Mouse (Mus musculus): ENCODE data around the gene Rnf6.

Rnf6 gene

DNA sequence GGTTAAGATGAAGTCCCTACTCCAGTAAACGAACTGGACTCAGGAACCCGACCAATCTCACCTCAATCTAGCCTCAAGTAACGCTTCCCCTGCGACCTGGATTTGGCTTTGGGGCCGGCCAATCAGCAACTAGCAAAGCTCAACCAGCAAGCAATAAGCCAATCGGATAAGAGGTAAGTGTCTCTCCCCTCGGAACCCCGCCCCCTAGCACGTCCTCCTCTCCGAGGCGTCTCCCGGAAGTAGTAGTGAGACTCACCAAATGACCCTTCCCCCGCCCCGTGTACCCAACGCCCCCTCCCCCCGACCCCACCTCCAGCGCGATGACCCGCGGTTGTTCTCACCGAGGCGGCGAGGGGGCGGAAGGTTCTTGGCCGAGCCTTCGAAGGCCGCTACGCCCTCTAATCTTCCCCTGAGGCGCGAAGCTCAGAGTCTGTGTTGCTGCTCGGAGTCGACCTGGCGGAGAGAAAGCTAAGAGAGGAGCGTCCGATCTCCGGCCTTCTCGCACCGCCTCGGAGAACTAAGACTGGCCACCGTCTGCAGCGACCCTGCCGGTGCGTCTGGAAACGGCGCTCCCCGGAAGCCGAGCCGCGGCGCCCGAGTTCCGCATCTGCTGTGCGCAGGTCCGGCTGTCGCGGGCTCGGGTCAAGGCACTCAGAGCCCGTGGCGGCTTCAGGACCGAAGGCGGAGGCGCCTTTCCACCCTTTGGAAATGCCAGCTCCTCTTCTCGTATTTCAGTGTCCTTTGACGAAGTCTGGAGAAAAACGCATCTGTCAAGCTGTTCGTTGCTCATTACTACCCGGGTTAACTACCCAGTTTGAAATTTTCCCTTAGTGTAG, at the start of gene Rnf6:
Rnf6 (minus strand) TSS at position 677 of the 836 bp plus-strand sequence.
- peak; percentile 96 for DNase-seq (ENCODE audit: low spot score)

DNA sequence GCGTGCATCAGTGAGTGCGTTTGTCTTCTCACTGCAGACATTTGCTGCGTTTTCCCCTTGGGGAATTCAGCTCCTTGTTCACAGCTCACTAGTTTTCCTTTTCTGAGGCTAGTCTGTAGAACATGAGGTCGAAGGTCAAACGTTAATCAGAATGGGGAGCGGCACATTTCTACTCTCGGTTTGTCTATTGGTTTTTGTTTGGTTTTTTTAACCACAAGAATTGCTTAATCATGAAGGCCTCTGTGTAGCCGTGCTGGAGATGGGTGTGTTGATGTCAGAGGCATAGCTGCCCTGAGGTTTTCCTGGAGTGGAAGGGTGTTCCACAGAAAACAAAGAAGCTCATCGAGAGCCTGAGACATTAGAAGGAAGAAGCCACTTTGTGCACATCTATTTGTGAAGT, 49.2 kb upstream of the Rnf6 start:
- DNase-seq (ENCODE audit: low spot score): no peak

DNA sequence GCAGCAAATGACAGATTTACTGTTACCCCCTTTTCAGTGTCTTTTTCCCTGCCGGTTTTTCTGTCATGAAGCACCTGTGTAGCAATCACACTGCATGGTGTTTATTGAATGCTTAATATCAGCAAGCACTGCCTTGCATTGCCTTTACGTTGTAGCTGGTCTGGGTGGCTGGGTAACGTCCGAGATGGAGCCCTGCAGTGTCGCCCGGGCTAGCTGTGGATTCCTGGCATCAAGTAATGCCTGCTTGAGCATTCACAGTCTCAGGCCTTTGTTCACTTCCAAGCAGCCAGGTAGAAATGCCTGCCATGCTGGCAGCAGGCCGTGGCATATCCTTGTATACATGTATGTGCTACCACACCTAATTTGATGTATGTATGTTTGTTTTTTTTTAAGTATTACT, 46.4 kb upstream of the Rnf6 start:
- DNase-seq (ENCODE audit: low spot score): no peak

DNA sequence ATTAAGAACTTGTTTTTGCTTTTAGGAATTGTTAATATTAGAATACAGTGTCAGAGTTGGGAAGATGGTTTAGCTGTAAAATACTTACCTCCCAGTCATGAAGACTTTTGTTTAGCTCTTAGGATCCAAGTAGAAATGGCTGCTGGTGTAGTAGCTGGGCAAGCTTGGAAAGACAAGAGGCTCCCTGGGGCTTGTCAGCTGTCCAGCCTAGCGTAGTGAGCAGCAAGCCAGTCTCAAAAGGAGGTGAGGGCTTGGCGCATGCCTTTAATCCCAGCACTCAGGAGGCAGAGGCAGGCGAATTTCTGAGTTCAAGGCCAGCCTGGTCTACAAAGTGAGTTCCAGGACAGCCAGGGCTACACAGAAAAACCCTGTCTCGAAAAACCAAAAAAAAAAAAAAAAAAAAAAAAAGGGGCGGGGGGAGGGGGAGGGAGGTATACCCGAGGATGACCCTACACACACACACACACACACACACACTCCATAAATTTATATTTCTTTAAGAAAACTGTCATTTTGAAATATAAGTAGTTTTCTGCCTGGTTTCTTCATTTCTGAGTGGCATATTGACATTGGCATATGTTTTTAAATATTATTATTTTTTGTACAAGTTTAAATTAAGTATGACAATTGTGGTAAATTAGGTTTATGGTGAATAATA, 44.7 kb upstream of the Rnf6 start:
- DNase-seq (ENCODE audit: low spot score): no peak

DNA sequence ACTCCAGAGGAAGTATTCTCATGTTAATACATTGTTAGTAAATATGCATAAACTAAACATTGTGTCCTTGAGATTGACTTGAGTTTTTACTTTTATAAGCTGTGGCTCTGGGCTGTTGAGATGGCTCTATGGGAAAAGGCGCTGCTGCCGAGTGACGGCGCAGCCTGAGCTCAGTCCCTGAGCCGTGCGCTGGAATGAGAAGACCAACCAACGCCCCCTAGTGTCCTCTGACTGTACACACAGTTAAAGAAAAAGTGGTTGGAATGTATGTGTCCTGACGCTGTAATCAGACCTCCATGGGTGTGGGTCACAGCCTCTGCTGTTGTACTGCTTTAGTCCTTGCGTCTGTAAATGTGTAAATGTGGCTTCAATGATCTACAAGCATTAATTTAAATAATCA, 38.6 kb upstream of the Rnf6 start:
- no peak for DNase-seq (ENCODE audit: low spot score)

DNA sequence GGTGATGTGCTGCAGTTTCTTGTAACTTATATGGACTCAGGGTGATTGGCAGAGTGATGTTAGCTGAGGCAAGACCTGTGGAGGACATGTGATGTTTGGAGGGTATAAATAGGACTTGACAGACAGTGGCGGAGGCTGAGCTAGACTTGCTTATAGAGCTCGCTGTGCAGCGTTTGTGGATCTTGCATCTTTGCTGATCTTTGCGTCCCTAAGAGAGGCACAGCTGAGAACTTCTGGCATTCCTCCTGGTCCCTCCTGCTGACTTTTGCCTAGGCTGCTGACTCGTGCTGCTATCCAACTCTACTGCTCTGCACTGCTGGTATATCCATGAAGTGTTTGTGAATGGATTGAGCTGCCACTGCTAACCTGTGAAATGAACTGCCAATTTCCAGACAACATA, 32.3 kb upstream of the Rnf6 start:
- no peak for DNase-seq (ENCODE audit: low spot score)

DNA sequence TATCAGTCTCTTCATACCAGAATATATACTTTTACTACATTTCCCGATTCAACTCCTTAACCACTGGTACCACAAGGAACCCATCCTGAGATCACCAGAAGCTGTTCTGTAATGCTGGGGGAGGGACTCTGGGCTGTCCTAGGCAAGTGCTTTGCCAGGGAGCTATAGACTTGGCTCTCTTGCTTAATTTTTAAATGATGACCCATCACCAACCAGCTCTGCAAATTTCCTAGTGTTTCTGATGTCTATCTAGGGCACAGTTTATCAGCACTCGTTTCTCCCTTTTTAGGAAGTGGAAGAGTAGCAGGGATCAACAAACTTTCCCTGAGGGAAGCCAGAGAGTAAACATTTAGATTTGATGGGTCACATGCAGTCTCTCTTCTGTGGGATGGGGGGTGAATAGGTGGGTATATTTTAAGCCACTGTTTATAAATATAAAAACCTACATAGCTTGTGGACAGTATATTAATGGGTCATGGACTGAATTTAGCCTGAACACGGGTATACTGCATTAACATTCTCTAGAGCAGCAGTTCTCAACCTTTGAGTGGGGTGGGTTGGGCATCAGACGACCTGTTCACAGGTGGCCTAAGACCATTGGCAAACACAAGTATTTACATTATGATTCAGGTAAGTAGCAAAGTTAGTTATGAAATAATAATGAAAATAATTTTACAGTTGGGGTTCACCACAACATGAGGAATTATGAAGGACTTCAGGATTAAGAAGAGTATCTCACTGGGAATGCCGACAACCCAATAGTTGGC, 30.5 kb upstream of the Rnf6 start:
- no peak for DNase-seq (ENCODE audit: low spot score)

DNA sequence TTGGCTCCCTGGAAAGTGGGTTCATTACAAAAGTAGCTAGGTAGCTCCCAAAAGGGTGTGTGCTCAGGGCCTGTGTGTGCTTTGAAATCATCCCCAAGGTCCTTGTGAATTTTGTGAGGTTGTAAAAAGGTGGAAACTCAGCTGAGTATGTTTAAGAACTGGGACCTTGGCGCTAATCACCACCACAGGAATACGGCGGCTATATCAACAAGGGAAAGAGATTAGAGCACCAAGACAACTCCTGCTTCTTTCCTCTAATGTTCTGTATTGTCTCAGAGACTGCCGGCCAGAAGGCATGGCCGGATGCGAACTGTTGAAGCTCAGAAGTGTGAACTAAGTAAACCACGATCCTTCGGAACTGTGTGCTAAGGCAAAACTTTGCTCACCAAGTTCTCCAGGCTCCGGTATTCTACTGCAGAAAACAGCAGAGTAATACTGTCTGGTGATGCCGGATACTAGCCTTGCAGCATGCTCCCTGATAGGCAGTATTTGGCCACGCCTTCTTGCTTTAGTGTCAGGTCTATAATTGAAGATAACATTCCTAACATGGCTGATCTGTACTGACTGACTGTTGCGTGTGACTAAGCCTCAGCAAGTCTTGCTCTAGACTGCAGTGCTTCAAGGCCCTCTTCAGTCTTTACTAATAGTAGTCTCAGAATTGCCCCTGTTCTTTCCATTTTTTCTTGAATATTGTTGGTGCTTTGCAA, 29.2 kb upstream of the Rnf6 start:
- no peak for DNase-seq (ENCODE audit: low spot score)

DNA sequence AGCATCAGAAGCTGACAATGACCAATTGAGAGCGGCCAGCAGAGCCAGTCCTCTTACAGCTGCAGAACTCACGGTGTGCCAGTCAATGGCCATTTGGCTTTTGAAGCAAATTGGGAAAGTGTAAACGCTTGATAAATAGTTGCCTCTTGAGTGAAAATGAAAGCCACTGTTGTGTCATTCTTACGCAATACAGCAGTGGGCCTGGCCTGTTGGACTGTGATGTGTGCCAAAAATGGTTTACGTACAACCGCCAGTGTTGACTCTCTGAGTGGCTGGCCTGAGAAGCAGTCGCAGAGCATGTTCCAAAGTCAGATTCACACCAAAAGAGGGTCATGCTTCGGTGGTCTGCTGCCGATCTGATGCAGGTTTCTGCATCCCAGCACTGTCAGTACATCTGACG, 27.4 kb upstream of the Rnf6 start:
- no peak for DNase-seq (ENCODE audit: low spot score)

DNA sequence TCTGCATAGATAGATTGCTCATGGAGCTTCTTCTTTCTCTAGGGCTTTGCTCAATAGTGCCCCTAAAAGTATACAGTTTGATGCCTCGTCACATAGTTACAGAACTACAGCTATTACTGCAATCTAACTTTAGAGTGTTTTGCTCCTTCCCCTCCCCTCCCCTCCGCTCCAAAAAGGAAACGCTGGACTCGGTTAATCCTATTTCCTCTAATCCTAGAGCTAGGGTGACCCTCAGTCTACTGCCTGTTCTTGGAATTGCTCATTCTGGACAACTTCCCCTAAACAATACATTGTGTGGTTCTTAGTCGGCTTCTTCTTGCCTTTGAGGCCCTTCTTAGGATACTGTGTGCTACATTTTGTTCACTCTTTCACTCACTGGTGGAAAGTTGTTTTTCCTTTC, 26.4 kb upstream of the Rnf6 start:
- DNase-seq (ENCODE audit: low spot score): no peak

DNA sequence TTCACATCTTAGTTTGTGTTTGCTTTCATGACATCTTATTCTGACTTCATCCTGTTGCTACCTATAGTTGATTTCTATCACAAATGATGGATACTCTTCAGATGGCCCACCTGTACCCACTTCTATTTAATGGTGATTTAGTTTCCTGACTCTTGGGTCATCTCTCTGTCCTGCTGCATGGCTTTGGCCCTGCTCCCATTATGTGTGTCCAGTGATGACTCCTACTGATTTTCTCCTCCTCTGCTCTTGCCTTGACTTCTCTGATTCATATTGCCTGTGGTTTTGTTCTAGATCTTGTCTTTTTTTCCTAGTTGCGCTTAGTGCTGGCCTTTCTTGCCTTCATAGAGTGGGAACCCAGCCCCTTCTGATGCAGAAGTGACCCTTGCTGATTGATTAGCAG, 25.0 kb upstream of the Rnf6 start:
- no peak for DNase-seq (ENCODE audit: low spot score)

DNA sequence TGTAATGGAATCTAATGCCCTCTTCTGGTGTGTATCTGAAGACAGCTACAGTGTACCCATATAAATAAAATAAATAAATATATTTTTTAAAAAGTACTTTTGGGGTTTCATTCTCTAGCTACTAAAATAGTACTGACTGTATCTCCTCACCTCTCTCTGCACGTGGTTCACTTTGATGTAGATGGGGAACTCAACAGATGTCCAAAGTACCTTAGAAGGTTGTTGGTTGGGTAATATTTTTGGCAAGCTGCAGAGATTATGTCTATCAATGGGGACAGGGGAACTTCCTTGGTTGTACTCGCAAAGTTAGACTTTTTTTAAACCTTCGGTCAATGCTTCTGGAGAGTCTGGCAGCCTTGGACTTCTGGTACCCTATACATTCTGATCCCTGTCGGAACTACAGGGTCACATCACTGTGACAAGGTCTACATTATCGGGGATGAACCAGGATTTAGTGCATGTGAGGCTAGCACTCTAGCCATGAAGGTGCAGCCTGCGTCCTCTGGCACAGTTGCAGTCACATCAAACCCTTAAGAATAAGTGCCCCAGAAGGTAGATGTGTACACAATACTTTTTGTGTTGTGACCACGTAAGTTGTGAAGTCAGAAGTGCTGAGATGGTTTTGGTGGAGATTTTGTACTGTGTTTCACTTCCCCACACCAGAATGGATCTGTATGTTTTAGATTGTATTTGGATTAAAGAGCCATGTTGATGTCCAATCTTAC, 24.5 kb upstream of the Rnf6 start:
- no peak for DNase-seq (ENCODE audit: low spot score)

DNA sequence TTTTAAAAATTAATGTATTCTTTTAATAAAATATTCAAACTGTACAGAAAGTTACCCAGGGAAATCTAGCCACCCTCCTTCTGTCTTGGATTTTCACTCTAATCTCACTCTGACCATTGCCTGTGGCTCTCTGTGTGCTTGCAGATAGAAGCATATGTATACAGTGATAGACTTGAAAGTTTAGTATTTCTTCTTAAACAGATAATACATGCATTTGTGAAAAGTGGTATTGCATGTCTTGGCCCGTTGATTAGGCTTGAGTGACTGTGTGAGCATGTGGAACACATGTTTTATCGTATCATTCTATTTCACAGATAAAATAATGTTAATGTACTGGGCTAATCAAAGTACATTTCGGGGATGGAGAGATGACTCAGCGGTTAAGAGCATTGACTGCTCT, 23.8 kb upstream of the Rnf6 start:
- no peak for DNase-seq (ENCODE audit: low spot score)

DNA sequence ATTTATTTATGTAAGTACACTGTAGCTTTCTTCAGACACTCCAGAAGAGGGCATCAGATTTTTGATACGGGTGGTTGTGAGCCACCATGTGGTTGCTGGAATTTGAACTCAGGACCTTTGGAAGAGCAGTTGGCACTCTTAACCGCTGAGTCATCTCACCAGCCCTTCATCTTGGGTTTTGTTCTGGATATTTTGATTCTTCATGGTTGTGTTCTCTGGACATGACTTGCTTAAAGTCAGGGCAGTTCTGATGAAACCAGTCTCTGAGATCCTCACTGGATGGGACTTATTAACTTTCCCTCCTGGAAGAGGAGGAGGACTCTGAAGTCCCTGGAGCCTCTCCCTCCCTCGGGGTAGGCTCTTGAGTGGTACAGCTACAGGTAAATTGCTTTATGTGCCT, 19.8 kb upstream of the Rnf6 start:
- no peak for DNase-seq (ENCODE audit: low spot score)

DNA sequence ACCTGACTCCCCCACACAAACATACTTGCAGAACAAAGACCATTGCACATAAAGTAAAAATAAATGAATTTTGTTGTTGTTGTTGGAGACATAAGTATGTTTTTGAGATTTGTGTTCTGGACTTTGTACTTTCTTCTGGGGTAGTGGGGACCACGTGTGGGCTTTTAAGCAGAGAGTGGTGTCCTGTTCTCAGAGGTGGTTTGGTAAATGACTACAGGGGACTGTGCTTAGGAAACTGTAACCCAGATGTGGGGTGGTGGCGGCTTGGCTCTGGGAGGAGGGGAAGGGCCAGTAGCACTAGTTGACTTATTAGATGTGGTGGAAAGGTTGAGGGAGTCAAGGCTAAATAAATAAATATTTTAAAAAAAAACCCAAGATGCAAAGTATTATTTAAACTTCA, 19.4 kb upstream of the Rnf6 start:
- no peak for DNase-seq (ENCODE audit: low spot score)

DNA sequence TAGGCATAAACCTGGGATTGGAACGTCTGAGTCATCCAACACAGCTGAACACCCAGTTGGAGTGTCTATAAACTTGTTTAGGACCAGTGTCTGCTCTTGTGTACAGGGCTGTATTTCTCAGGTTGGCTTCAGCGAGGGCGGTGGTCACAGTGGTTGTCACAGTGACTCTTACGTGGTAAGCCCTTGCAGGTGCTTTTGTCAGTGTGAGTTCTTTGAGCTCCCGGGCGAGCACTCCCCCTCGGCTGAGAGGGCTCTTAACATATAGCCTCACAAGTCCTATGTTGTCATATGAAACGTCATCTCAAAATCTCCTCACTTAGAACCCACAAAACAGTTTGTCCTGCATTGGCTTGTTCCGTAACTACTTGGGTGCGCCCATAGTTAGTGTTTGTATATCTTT, 16.9 kb upstream of the Rnf6 start:
- DNase-seq (ENCODE audit: low spot score): no peak

DNA sequence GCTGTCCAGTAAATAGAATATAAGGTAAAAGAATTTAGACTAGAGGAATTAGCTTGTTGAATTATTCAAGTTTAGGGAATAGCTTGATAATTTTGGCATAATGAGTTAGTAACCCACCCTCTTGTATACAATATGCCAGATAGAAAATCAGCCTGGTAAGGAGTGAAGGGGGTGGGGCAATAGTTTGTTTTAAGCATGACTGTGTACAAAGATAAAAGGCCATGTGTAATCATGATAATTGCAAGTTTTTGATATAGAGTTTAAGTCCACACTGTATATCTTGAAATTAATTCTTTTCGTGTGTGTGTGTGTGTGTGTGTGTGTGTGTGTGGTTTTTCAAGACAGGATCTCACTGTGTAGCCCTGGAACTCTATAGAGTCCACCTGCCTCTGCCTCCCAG, 13.0 kb upstream of the Rnf6 start:
- no peak for DNase-seq (ENCODE audit: low spot score)

DNA sequence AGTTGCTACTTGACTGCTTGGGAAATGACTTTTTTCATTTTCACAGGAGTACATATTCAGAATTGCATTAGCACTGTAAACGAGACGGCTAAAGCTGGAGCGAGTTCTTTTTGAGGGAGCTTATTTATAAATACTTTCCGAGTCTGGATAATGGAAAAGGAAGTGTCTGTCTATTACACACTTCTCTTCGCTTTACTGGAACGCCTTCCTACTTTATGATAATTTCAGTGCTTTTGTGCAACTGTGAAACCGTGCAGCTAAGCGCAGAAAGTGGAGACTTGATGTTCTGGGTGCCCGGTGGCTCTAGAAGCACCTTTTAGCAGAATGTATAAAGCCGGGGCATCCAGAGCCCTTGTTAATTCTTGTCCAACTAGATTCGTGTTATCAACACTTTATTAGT, 11.5 kb upstream of the Rnf6 start:
- DNase-seq (ENCODE audit: low spot score): no peak

DNA sequence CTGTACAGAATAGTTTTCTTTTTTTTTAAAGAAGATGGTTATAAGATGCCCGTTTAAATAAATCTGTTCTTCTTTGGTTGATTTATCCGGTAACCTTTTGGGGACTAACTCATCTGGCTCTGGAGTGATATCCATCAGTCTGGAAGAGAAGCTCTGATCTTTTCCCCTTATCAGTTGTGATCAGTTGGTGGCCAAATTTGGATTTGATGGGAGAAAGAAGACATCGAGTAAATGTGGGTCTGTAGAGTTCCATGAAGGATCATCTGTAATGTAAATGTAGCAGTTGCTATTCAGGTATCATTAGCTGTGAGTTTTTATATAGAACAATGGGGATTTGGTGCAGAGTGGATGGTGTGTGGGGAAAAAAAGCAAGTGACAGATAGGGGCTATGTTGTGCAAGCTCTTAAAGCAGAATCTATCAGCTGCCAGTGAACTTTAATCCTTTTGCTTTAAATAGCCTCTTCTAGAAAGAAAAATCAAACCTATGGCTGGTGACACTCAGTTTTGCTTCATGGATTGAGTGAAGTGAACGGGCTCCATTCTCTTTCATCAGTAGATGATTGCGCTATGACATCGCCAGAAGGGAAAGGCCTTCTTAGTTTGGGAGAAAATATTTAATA, 10.8 kb upstream of the Rnf6 start:
- DNase-seq (ENCODE audit: low spot score): no peak

DNA sequence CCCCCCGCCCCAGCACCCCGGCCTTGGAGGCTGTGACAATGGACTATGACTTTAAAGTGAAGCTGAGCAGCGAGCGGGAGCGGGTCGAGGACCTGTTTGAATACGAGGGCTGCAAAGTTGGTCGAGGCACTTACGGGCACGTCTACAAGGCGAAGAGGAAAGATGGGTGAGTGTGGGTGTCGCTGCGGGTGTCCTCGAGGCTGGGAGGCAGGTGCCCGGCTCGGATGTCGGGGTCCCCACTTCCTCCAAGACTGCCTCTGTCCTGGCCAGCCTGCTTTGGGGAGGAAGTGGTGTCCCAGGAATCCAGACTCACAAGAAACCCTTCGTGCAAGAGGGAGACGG, 10.3 kb upstream of the Rnf6 start:
- DNase-seq (ENCODE audit: low spot score): peak; percentile 20

DNA sequence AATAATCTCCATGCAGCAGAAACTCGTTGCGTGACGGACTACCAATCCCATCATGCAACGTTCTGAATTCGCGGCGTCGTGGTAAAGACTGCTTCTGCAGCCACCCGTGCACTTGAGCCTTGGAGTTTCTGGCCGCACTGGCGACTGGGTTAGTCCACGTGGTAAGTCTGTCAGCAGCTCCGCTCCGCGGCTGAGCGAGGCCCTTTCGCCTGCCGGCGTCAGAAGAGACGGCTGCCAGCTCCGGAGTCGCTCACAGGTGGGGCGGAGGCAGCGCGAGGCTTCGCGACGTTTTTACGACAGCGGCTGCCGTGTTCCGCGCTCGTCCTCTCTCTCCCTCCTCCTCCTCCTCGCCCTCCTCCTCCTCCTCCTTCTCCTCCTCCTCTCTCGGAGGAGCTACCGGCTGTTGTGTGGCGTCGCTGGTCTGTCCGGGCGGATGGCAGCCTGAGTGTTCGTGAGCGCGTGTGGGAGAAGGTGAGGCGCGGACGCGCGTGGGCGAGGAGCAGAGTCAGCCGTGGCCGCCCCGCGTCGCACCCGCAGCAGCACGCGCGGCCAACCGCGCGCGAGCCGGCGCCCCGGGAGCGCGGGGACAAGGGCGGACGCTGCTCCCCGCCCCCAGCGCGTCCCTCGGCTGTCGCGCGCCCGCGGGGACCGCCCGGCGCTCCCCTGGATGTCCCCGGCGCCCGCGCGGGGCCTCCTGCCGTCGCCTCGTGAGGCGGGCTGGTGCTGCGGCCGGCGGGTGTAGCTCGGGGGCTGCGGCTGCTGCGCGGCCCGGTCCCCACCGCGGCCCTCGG, 9.7 kb upstream of the Rnf6 start, which contains the start of gene Cdk8:
Cdk8 (plus strand) TSS at position 367 of the 791 bp plus-strand sequence.
- peak; percentile 92 for DNase-seq (ENCODE audit: low spot score)
